Mouse (Mus musculus) forebrain, embryonic 16.5 days (tissue): ENCODE results near the gene Eppin. TPM values are rescaled to one million over a fixed set of nuclear protein-coding genes. Genes with fewer than 3 reads are reported as not detected.

Experiments used
- ATAC-seq: fragments of 200-750 bp; cut with Nextera tagmentation; 2 replicates; pipeline ENCODE4 v1.8.0; 2017; ENCODE audit warnings: mild to moderate bottlenecking, moderate library complexity
- H3K27ac ChIP-seq: fragments of 300-500 bp; sonication (generic); 2 replicates; pipeline ENCODE4 v1.5.1; 2014; ENCODE audit warnings: low read length, control low read depth
- H3K27me3 ChIP-seq: fragments of 300-500 bp; sonication (generic); replicated peaks from 2 replicates; pipeline ENCODE4 v1.6.1; 2014; ENCODE audit warnings: low read length; ENCODE audit not compliant: control insufficient read depth, insufficient read depth
- H3K36me3 ChIP-seq: fragments of 300-500 bp; sonication (generic); 2 replicates; pipeline ENCODE4 v1.6.1; 2014; ENCODE audit not compliant: control insufficient read depth, insufficient read depth
- H3K4me1 ChIP-seq: fragments of 300-500 bp; sonication (generic); replicated peaks from 2 replicates; pipeline ENCODE4 v1.6.1; 2014; ENCODE audit warnings: low read length; ENCODE audit not compliant: control insufficient read depth, insufficient read depth
- H3K4me2 ChIP-seq: fragments of 300-500 bp; sonication (generic); 2 replicates; pipeline ENCODE4 v1.6.1; 2014; ENCODE audit warnings: mild to moderate bottlenecking, low read length, control low read depth
- H3K4me3 ChIP-seq: fragments of 300-500 bp; sonication (generic); replicated peaks from 2 replicates; pipeline ENCODE4 v1.5.1; 2014; ENCODE audit warnings: mild to moderate bottlenecking, low read length, control low read depth
- H3K9ac ChIP-seq: fragments of 300-500 bp; sonication (generic); replicated peaks from 2 replicates; pipeline ENCODE4 v1.6.1; 2014; ENCODE audit warnings: low read depth, low read length, control low read depth
- H3K9me3 ChIP-seq: fragments of 300-500 bp; sonication (generic); 2 replicates; pipeline ENCODE4 v1.6.1; 2016; ENCODE audit warnings: low read length; ENCODE audit not compliant: control insufficient read depth
- WGBS: fragments of 180-500 bp; shearing (Covaris S2); extraction: QIAGEN DNeasy Blood & Tissue Kit; methylation state at CpG from one replicate; pipeline ENCODE4 v1.1.7; 2014; 5-methylcytosine and 5-hydroxymethylcytosine counted together
- polyA plus RNA-seq: library from polyadenylated mRNA; unstranded; fragments of >200 nt; fragmentation: Nextera tagmentation; extraction: Ambion mirVana; gene quantifications from 2 replicates; pipeline ENCODE4 v1.2.1, GENCODE M21; 2015

Gene Eppin
- polyA plus RNA-seq, 1 experiment from 2014 or later, result not detected

GRCm38 (mm10) chr2:164549963-164550894 is 43.2 kb downstream of the Eppin start:
- no peak for ATAC-seq
- H3K4me1 ChIP-seq, result 0 out of 2 replicates have a peak, but pooled peaks cover 2% of the 10 kb centered on the region
- no peaks in the 10 kb centered on the region for H3K9me3 ChIP-seq
- WGBS, result 17% methylated on average over 10 of the region's 10 CpGs
- no peaks in the 10 kb centered on the region for H3K27me3 ChIP-seq
- no peak overlapping the region for H3K4me3 ChIP-seq
- H3K36me3 ChIP-seq, result no peaks in the 10 kb centered on the region
- 0 out of 2 replicates have a peak overlapping the region, but pooled peaks have one; percentile 15 for H3K9ac ChIP-seq
- no peak overlapping the region for H3K27ac ChIP-seq
- H3K4me2 ChIP-seq, result no peak overlapping the region

GRCm38 (mm10) chr2:164549338-164549737 is 44.1 kb downstream of the Eppin start:
- H3K4me3 ChIP-seq, result no peak overlapping the region
- 57% methylated on average over 4 of the region's 4 CpGs for WGBS
- no peak overlapping the region for H3K27ac ChIP-seq
- H3K4me1 ChIP-seq, result 0 out of 2 replicates have a peak, but pooled peaks cover 2% of the 10 kb centered on the region
- no peak overlapping the region for H3K4me2 ChIP-seq
- no peaks in the 10 kb centered on the region for H3K36me3 ChIP-seq
- no peak overlapping the region for H3K9ac ChIP-seq
- H3K9me3 ChIP-seq, result no peaks in the 10 kb centered on the region
- H3K27me3 ChIP-seq, result no peaks in the 10 kb centered on the region
- no peak for ATAC-seq

- Histone ChIP-seq H3K4me2 (no peak overlapping the region), H3K36me3 (no peaks in the 10 kb centered on the region), H3K4me3 (no peak overlapping the region), H3K9me3 (no peaks in the 10 kb centered on the region), H3K27ac (no peak overlapping the region), H3K4me1 (no peaks in the 10 kb centered on the region), H3K27me3 (no peaks in the 10 kb centered on the region), H3K9ac (no peak overlapping the region)
- no peak for ATAC-seq
- WGBS, result 58% methylated on average over 5 of the region's 5 CpGs
Observed at GRCm38 (mm10) chr2:164544454-164545097, 48.8 kb downstream of the Eppin start.

- Histone ChIP-seq H3K36me3 (no peaks in the 10 kb centered on the region), H3K27ac (no peak overlapping the region), H3K9ac (no peak overlapping the region), H3K27me3 (no peaks in the 10 kb centered on the region), H3K9me3 (no peaks in the 10 kb centered on the region), H3K4me1 (no peaks in the 10 kb centered on the region), H3K4me2 (no peak overlapping the region), H3K4me3 (no peak overlapping the region)
- WGBS, result 65% methylated on average over 2 of the region's 2 CpGs
- ATAC-seq, result no peak
Observed at GRCm38 (mm10) chr2:164543745-164544144, 49.6 kb downstream of the Eppin start.

- H3K27me3 ChIP-seq, result no peaks in the 10 kb centered on the region
Observed at GRCm38 (mm10) chr2:164542598-164542997, 50.8 kb downstream of the Eppin start.

GRCm38 (mm10) chr2:164542132-164542531 is 51.3 kb downstream of the Eppin start:
- Histone ChIP-seq H3K4me3 (no peak overlapping the region), H3K9me3 (no peaks in the 10 kb centered on the region), H3K4me2 (no peak overlapping the region), H3K4me1 (no peaks in the 10 kb centered on the region), H3K27me3 (no peaks in the 10 kb centered on the region), H3K9ac (no peak overlapping the region), H3K36me3 (no peaks in the 10 kb centered on the region), H3K27ac (no peak overlapping the region)
- 69% methylated on average over 5 of the region's 5 CpGs for WGBS
- ATAC-seq, result no peak

More at GRCm38 (mm10) chr2:164542598-164542997, 50.8 kb downstream of the Eppin start:
- ATAC-seq, result no peak
- WGBS, result 78% methylated on average over 7 of the region's 7 CpGs
- H3K9ac ChIP-seq, result no peak overlapping the region
- H3K4me2 ChIP-seq, result no peak overlapping the region
- no peak overlapping the region for H3K27ac ChIP-seq
- H3K9me3 ChIP-seq, result no peaks in the 10 kb centered on the region
- H3K36me3 ChIP-seq, result no peaks in the 10 kb centered on the region
- H3K4me1 ChIP-seq, result no peaks in the 10 kb centered on the region
- H3K4me3 ChIP-seq, result no peak overlapping the region

GRCm38 (mm10) chr2:164540652-164541427 is 52.6 kb downstream of the Eppin start:
- no peak for ATAC-seq
- Histone ChIP-seq H3K4me3 (no peak overlapping the region), H3K36me3 (no peaks in the 10 kb centered on the region), H3K27me3 (no peaks in the 10 kb centered on the region), H3K4me1 (no peaks in the 10 kb centered on the region), H3K4me2 (no peak overlapping the region), H3K9me3 (no peaks in the 10 kb centered on the region), H3K9ac (no peak overlapping the region), H3K27ac (no peak overlapping the region)
- WGBS, result 36% methylated on average over 8 of the region's 8 CpGs
